Mouse (Mus musculus) neural tube, embryonic 14.5 days (tissue): ENCODE results near the gene Zdhhc1. TPM values are rescaled to one million over a fixed set of nuclear protein-coding genes. Genes with fewer than 3 reads are reported as not detected.
A peak's percentile ranks its signal among the peaks of the same experiment; 100 is the strongest.

Source experiments
- ATAC-seq: fragments of 200-750 bp; cut with Nextera tagmentation; 2 replicates; pipeline ENCODE4 v1.8.0; 2017; ENCODE audit warnings: low read depth, mild to moderate bottlenecking, moderate TSS enrichment, moderate library complexity
- H3K27ac ChIP-seq: fragments of 300-500 bp; sonication (generic); 2 replicates; pipeline ENCODE4 v1.5.1; 2014; ENCODE audit warnings: low read depth, mild to moderate bottlenecking, control low read depth, low read length, moderate library complexity, mixed read lengths
- H3K27me3 ChIP-seq: fragments of 300-500 bp; sonication (generic); 2 replicates; pipeline ENCODE4 v1.6.1; 2014; ENCODE audit warnings: low read length; ENCODE audit not compliant: control insufficient read depth, insufficient read depth
- H3K36me3 ChIP-seq: fragments of 300-500 bp; sonication (generic); 2 replicates; pipeline ENCODE4 v1.6.1; 2014; ENCODE audit warnings: low read length, mixed read lengths; ENCODE audit not compliant: control insufficient read depth, insufficient read depth
- H3K4me1 ChIP-seq: fragments of 300-500 bp; sonication (generic); 2 replicates; pipeline ENCODE4 v1.6.1; 2014; ENCODE audit warnings: low read length; ENCODE audit not compliant: control insufficient read depth, insufficient read depth
- H3K4me2 ChIP-seq: fragments of 300-500 bp; sonication (generic); 2 replicates; pipeline ENCODE4 v1.6.1; 2014; ENCODE audit warnings: mild to moderate bottlenecking, low read depth, low read length, control low read depth
- H3K4me3 ChIP-seq: fragments of 300-500 bp; sonication (generic); 2 replicates; pipeline ENCODE4 v1.5.1; 2014; ENCODE audit warnings: low read depth, low read length, control low read depth, mixed read lengths
- H3K9ac ChIP-seq: fragments of 300-500 bp; sonication (generic); replicated peaks from 2 replicates; pipeline ENCODE4 v1.6.1; 2014; ENCODE audit warnings: low read depth, mild to moderate bottlenecking, control low read depth, low read length, mixed read lengths
- H3K9me3 ChIP-seq: fragments of 300-500 bp; sonication (generic); 2 replicates; pipeline ENCODE4 v1.6.1; 2016; ENCODE audit warnings: low read length; ENCODE audit not compliant: control insufficient read depth
- WGBS: fragments of 180-500 bp; shearing (Covaris S2); extraction: QIAGEN DNeasy Blood & Tissue Kit; methylation state at CpG from one replicate; pipeline ENCODE4 v1.1.7; 2014; 5-methylcytosine and 5-hydroxymethylcytosine counted together
- polyA plus RNA-seq: library from polyadenylated mRNA; unstranded; fragments of >200 nt; fragmentation: Nextera tagmentation; extraction: Ambion mirVana; gene quantifications from 2 replicates; pipeline ENCODE4 v1.2.1, GENCODE M21; 2014

Gene Zdhhc1
- polyA plus RNA-seq, 1 experiment from 2014 or later: 32.5 TPM

DNA sequence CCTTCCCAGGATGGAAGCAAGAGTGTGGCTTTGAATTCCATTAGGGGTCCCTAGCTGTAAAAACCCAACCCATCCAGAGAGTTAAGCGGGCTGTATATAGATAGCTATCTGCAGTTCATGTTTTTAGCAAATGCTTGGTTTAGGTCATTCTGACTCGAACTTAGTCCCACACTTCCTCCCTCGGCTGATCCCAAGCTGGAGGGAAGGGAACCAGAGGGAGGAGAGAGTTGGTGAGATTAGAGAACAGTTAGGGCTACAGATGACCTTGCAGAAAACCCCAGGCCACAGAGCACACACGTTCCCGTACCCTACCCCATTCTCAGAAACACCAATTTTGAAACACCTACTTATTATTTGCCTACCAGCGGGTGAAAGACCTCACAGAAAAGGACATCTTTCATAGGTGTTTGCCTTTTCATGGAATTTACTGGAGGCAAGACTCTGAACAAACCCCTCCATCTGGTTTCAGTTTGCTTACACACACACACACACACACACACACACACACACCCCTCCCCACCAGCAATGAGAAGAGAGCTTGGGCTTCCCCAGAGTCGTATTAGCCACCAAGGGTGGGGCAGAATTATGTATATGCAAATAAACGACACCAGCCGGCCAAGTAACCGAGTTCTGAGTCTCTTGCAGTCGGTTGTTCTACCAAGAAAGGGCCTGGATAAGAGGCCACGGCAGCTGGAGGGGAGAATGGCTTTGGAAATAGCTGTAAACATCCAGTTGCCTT is 13.5 kb upstream of the Zdhhc1 start:
- 50% methylated on average over 12 of the region's 12 CpGs for WGBS
- H3K4me2 ChIP-seq: no peak overlapping the region
- no peak overlapping the region for H3K9ac ChIP-seq
- no peak overlapping the region for H3K4me3 ChIP-seq
- no peak for ATAC-seq
- no peaks in the 10 kb centered on the region for H3K9me3 ChIP-seq
- H3K27me3 ChIP-seq: no peaks in the 10 kb centered on the region
- H3K4me1 ChIP-seq: no peaks in the 10 kb centered on the region
- H3K27ac ChIP-seq: no peak overlapping the region
- no peaks in the 10 kb centered on the region for H3K36me3 ChIP-seq

DNA sequence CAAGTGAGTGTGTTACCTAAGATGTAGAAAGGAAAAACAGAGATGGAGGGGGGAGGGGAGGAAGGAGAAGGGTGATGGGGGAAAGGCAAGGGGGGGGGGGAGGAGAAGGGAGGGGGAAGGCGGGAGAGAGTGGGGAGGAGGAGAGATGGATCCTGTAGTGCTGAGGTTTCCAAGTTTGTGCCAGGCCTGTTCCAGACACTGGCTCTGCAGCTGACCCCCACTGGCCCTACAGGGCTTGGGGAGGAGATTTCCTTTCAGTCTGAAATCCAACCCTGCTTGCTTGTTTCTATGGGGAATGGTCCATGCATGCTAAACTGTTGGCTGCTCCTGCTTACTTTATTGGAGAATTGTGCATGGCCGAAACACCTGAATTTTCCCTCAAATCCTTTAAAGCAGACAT is 12.1 kb upstream of the Zdhhc1 start:
- ATAC-seq: no peak
- Histone ChIP-seq H3K4me1 (no peaks in the 10 kb centered on the region), H3K27ac (no peak overlapping the region), H3K36me3 (no peaks in the 10 kb centered on the region), H3K4me3 (no peak overlapping the region), H3K9me3 (no peaks in the 10 kb centered on the region), H3K9ac (no peak overlapping the region; the same call in 1 of the 2 replicates), H3K27me3 (no peaks in the 10 kb centered on the region), H3K4me2 (no peak overlapping the region)
- WGBS: 81% methylated on average over 1 of the region's 2 CpGs

DNA sequence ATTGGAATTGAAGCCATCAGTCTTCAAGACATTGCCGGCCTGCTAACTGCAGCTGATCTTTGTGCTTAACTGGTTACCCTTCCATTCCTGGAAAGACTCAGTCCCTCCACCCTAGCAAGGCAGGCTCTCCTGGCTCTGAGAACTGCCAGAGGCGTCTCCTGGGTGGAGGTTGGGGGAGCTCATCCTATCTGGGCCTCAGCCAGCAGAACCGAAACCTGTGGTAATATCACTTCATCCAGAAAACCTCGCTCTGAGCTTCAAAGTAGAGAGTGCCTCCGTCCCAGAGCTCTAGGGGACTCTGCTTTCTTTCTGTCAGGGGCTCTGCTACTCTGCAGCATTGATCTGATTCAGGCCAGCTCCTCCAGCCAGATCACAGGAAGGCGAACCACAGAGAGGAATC is 10.3 kb upstream of the Zdhhc1 start:
- Histone ChIP-seq H3K36me3 (no peaks in the 10 kb centered on the region), H3K9me3 (no peaks in the 10 kb centered on the region), H3K27ac (no peak overlapping the region), H3K9ac (no peak overlapping the region), H3K4me3 (no peak overlapping the region), H3K4me1 (no peaks in the 10 kb centered on the region), H3K4me2 (no peak overlapping the region), H3K27me3 (no peaks in the 10 kb centered on the region)
- 78% methylated on average over 6 of the region's 6 CpGs for WGBS
- ATAC-seq: no peak

DNA sequence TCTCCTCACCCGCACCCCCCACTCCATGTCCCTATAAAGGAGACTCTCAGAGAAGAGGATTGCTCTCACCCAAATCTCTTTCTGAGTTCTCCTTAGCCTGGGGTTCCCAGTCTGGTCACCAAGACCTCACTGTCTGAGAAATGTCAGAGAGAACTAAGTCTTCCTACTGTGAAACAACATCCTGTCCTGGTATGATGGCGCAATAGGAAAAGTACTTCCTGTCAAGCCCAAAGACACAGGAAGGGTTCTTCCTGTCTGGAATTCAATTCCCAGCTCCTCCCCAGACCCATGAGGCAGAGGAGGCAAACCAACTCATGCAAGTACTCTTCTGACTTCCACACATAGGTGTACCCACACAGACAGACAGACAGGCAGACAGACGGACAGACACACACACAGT is 7.9 kb upstream of the Zdhhc1 start:
- no peak for ATAC-seq
- Histone ChIP-seq H3K27me3 (no peaks in the 10 kb centered on the region), H3K4me1 (no peaks in the 10 kb centered on the region), H3K9me3 (no peaks in the 10 kb centered on the region), H3K36me3 (no peaks in the 10 kb centered on the region), H3K27ac (no peak overlapping the region), H3K9ac (no peak overlapping the region), H3K4me3 (no peak overlapping the region), H3K4me2 (no peak overlapping the region)
- WGBS: 90% methylated on average over 3 of the region's 3 CpGs

DNA sequence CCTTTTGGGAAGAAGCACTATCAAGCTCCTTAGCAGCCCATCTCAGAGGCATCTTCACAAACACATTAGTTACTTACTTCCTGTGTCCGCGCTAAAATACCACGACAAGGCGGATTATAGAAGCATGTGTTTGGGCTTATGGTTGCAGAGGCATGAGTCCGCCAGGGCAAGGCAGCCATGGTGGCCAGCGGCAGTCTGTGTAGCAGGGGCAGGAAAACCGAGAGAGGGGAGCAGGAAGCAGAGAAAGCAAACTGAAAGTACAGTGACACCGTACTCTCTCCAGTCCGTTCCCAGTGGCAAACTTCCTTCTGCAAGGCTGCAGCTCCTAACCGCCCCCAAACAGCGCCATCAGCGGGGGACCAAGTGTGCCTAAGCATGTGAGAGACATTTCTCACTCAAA is 3.1 kb upstream of the Zdhhc1 start:
- 76% methylated on average over 12 of the region's 12 CpGs for WGBS
- Histone ChIP-seq H3K9me3 (no peaks in the 10 kb centered on the region), H3K36me3 (no peaks in the 10 kb centered on the region), H3K9ac (no peak overlapping the region), H3K4me1 (peaks cover 11% of the 10 kb centered on the region; the same call in 1 of the 2 replicates), H3K4me2 (no peak overlapping the region), H3K4me3 (no peak overlapping the region), H3K27ac (no peak overlapping the region), H3K27me3 (no peaks in the 10 kb centered on the region)
- no peak for ATAC-seq

DNA sequence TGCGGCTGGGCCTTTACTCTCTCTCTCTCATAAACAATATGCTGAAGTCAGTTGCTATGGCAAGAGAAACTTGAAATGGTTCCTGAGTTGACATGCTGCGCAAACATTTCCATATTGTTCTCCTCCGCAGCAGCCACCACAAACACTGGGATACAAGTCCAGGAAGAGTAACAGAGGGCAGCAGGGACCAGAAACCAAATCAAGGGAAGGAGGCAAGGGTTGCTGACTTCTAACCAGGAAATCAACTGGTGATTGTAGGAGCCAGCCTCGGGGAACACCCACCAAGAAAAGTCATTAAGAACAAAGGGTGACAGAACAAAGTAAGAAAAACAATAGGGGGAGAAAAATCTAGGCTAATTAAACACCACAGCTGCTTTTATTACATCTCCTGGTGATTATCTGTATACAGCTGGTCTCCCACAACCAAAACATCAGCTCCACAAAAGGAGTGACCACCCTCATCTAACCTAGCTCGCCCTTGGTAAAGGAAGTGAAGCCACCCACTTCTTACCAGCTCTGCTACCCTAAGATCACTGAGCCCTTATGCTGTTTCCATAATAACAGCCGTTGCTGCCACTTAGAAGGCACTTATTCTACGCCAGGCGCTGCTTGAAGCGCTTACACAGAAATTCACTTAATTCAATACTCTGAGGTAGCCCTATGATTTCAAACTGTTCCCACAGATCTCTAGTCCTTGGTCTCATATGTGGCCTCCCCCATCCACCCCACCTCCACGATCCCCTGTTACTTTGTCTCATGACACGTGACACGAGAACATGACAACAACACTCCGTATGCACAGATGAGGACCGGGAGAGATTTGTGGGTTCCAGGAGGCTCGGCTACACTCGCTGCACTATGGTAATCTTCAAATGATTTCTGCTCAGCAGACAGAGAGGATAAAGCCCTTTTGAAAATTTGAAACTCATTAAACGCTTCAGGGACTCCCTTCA is 1.1 kb downstream of the Zdhhc1 start:
- peaks cover 11% of the 10 kb centered on the region; the same call in 1 of the 2 replicates for H3K4me1 ChIP-seq
- H3K27ac ChIP-seq: peak overlapping the region; percentile 70; the same call in 1 of the 2 replicates
- H3K9me3 ChIP-seq: no peaks in the 10 kb centered on the region
- no peaks in the 10 kb centered on the region for H3K27me3 ChIP-seq
- peak; percentile 18; the same call in 1 of the 2 replicates for ATAC-seq
- H3K36me3 ChIP-seq: no peaks in the 10 kb centered on the region
- peak overlapping the region; percentile 87 for H3K4me2 ChIP-seq
- H3K9ac ChIP-seq: peak overlapping the region; percentile 83
- H3K4me3 ChIP-seq: peak overlapping the region; percentile 84
- 14% methylated on average over 17 of the region's 17 CpGs for WGBS

DNA sequence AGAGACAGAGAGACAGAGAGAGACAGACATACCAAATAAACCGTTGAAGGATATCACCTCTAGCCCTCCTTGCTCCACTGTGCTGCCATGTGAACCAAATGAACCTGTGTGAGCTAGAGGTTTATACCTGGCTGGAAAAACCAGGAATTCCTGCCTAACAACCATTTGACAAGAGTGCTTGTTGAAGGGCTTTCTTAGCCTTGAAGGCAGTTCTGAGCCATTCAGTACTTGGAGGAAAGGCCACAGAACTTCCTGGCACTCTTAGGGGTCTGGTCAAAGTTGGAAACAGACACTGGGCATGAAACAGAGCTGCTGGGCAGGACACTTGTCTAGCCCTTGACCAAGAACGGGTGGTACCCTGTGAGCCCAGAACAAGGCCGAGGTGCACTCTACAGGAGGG is 2.1 kb downstream of the Zdhhc1 start:
- Histone ChIP-seq H3K9ac (no peak overlapping the region), H3K4me3 (no peak overlapping the region), H3K36me3 (no peaks in the 10 kb centered on the region), H3K4me2 (no peak overlapping the region), H3K27ac (no peak overlapping the region), H3K27me3 (no peaks in the 10 kb centered on the region), H3K4me1 (peaks cover 11% of the 10 kb centered on the region; the same call in 1 of the 2 replicates), H3K9me3 (no peaks in the 10 kb centered on the region)
- WGBS: 75% methylated on average over 3 of the region's 3 CpGs
- no peak for ATAC-seq

DNA sequence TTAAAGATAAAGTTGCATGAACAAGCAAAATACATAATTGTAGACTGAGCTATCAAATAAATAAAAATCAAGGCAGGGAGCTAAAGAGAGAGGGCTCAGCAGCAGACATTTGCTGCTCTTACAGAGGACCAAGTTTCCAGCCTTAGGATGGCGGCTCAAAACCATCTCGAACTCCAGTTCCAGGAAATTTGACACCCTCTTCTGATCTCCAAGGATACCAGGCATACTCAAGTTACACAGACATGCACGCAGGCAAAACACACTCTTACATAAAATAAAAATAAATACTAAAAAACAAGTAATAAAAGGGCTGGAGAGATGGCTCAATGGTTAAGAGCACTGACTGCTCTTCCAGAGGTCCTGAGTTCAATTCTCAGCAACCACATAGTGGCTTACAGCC is 3.2 kb downstream of the Zdhhc1 start:
- Histone ChIP-seq H3K9ac (no peak overlapping the region), H3K36me3 (no peaks in the 10 kb centered on the region), H3K4me3 (no peak overlapping the region), H3K27ac (no peak overlapping the region), H3K27me3 (no peaks in the 10 kb centered on the region), H3K4me1 (peaks cover 11% of the 10 kb centered on the region; the same call in 1 of the 2 replicates), H3K9me3 (no peaks in the 10 kb centered on the region), H3K4me2 (no peak overlapping the region)
- ATAC-seq: no peak
- 61% methylated on average over 3 of the region's 3 CpGs for WGBS

DNA sequence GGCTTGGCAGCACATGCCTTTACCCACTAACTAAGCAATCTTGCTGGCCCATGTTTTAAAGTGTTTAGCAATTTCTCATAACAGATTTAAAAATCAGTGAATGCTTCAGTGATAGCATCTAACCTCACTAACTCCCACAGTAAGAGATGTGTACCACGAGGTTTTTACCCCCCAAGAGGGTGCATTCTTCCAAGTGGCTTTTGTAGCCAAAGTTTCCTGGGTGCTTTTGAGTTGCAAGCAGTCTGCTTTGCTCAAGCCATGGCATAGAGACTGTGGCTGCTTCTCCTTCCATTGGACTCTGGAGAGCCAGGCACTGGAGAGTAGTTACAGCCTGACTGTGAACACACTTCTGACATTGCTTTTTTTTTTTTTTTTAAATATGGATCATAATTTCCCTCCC is 7.4 kb downstream of the Zdhhc1 start:
- H3K4me3 ChIP-seq: no peak overlapping the region
- 50% methylated on average over 1 of the region's 1 CpGs for WGBS
- ATAC-seq: no peak

More for the DNA sequence above, 7.4 kb downstream of the Zdhhc1 start:
- H3K9me3 ChIP-seq: no peaks in the 10 kb centered on the region
- no peaks in the 10 kb centered on the region for H3K4me1 ChIP-seq
- H3K4me2 ChIP-seq: no peak overlapping the region
- no peaks in the 10 kb centered on the region for H3K36me3 ChIP-seq
- no peak overlapping the region for H3K9ac ChIP-seq
- no peaks in the 10 kb centered on the region for H3K27me3 ChIP-seq
- H3K27ac ChIP-seq: no peak overlapping the region
